Mouse (Mus musculus) left cerebral cortex, postnatal 14 days (tissue): ENCODE measurements at regions not wholly inside any gene's neighbourhood (a gene's known extent, or its start where the extent isn't known, plus 50 kb on each side); places are given as distances from the start of the nearest gene placed in this dataset.

Experiments used
- DNase-seq, 2 experiments: peaks; one replicate each; pipeline ENCODE4 v3.0.0; 2021 to 2022; ENCODE audit warnings: low spot score in 2 of 2, mixed read lengths in 1 of 2
- intact Hi-C: fragments of 180-260 bp; cut with DNase I; formaldehyde crosslinking; loops from one replicate; pipeline ENCODE4 v1.15.1; 2025

GRCm38 (mm10) chr13:101625922-101626321, 142.1 kb downstream of the Pik3r1 start:
- DNase-seq, result no peak
- intact Hi-C loops, result no loop called here

GRCm38 (mm10) chr13:101624179-101624581, 143.8 kb downstream of the Pik3r1 start:
- intact Hi-C loops, result no loop called here
- DNase-seq, result no peak

- intact Hi-C loops, result no loop called here
- DNase-seq, result no peak
Measured at GRCm38 (mm10) chr13:101622649-101623048, 145.4 kb downstream of the Pik3r1 start.

GRCm38 (mm10) chr13:101620660-101621059, 147.4 kb downstream of the Pik3r1 start:
- intact Hi-C loops, result no loop called here
- DNase-seq, result no peak

- DNase-seq, result no peak
- intact Hi-C loops, result no loop called here
Measured at GRCm38 (mm10) chr13:101619154-101619553, 148.9 kb downstream of the Pik3r1 start.

- intact Hi-C loops, result no loop called here
- no peak for DNase-seq
Measured at GRCm38 (mm10) chr13:101612786-101613185, 155.2 kb downstream of the Pik3r1 start.

- intact Hi-C loops, result no loop called here
- no peak for DNase-seq
Measured at GRCm38 (mm10) chr13:101611725-101612124, 156.3 kb downstream of the Pik3r1 start.

- no peak for DNase-seq
- intact Hi-C loops, result no loop called here
Measured at GRCm38 (mm10) chr13:101606184-101606730, 161.8 kb downstream of the Pik3r1 start.

- DNase-seq, result no peak
- intact Hi-C loops, result no loop called here
Measured at GRCm38 (mm10) chr13:101605685-101606084, 162.3 kb downstream of the Pik3r1 start.

- no peak for DNase-seq
- intact Hi-C loops, result no loop called here
Measured at GRCm38 (mm10) chr13:101605051-101605450, 163.0 kb downstream of the Pik3r1 start.

- no peak for DNase-seq
- intact Hi-C loops, result no loop called here
Measured at GRCm38 (mm10) chr13:101598126-101598485, 169.9 kb downstream of the Pik3r1 start.

- DNase-seq, result no peak
- intact Hi-C loops, result no loop called here
Measured at GRCm38 (mm10) chr13:101597243-101598125, 170.5 kb downstream of the Pik3r1 start.

- no peak for DNase-seq
- intact Hi-C loops, result no loop called here
Measured at GRCm38 (mm10) chr13:101594511-101595175, 173.4 kb downstream of the Pik3r1 start.

GRCm38 (mm10) chr13:101592355-101592754, 175.7 kb downstream of the Pik3r1 start:
- no peak for DNase-seq
- intact Hi-C loops, result no loop called here

- intact Hi-C loops, result no loop called here
- DNase-seq, result no peak
Measured at GRCm38 (mm10) chr13:101588905-101589304, 179.1 kb downstream of the Pik3r1 start.

- intact Hi-C loops, result no loop called here
- no peak for DNase-seq
Measured at GRCm38 (mm10) chr13:101586787-101587186, 181.2 kb downstream of the Pik3r1 start.

- intact Hi-C loops, result no loop called here
- DNase-seq, result no peak
Measured at GRCm38 (mm10) chr13:101576481-101576880, 191.5 kb downstream of the Pik3r1 start.

- intact Hi-C loops, result no loop called here
- no peak for DNase-seq
Measured at GRCm38 (mm10) chr13:101572809-101573590, 195.0 kb downstream of the Pik3r1 start.

- intact Hi-C loops, result no loop called here
- no peak for DNase-seq
Measured at GRCm38 (mm10) chr13:101572246-101572645, 195.8 kb downstream of the Pik3r1 start.

- intact Hi-C loops, result no loop called here
- no peak for DNase-seq
Measured at GRCm38 (mm10) chr13:101570034-101570433, 198.0 kb downstream of the Pik3r1 start.
